Mouse (Mus musculus) midbrain, embryonic 11.5 days (tissue): Measurements from ENCODE around the gene Slain1. TPM values are rescaled to one million over a fixed set of nuclear protein-coding genes. Genes with fewer than 3 reads are reported as not detected.

ENCODE experiments used
- ATAC-seq: fragments of 200-750 bp; cut with Nextera tagmentation; 2 replicates; pipeline ENCODE4 v1.8.0; 2017; ENCODE audit warnings: moderate TSS enrichment, moderate library complexity; ENCODE audit not compliant: low FRiP score
- DNase-seq: peaks from one replicate; pipeline ENCODE4 v3.0.0; 2015; ENCODE audit warnings: low spot score; ENCODE audit errors: missing footprints
- H3K27ac ChIP-seq: fragments of 300-500 bp; sonication (generic); 2 replicates; pipeline ENCODE4 v1.5.1; 2014; ENCODE audit warnings: low read depth, low read length
- H3K27me3 ChIP-seq: fragments of 300-500 bp; sonication (generic); 2 replicates; pipeline ENCODE4 v1.6.1; 2014; ENCODE audit warnings: mild to moderate bottlenecking, low read length, moderate library complexity, mixed read lengths; ENCODE audit not compliant: control insufficient read depth, insufficient read depth
- H3K36me3 ChIP-seq: fragments of 300-500 bp; sonication (generic); 2 replicates; pipeline ENCODE4 v1.6.1; 2014; ENCODE audit warnings: mild to moderate bottlenecking, low read length, moderate library complexity, mixed read lengths; ENCODE audit not compliant: control insufficient read depth, insufficient read depth
- H3K4me1 ChIP-seq: fragments of 300-500 bp; sonication (generic); 2 replicates; pipeline ENCODE4 v1.6.1; 2014; ENCODE audit warnings: low read length; ENCODE audit not compliant: control insufficient read depth, insufficient read depth
- H3K4me2 ChIP-seq: fragments of 300-500 bp; sonication (generic); 2 replicates; pipeline ENCODE4 v1.6.1; 2014; ENCODE audit warnings: mild to moderate bottlenecking, moderate library complexity
- H3K4me3 ChIP-seq: fragments of 300-500 bp; sonication (generic); 2 replicates; pipeline ENCODE4 v1.5.1; 2014; ENCODE audit warnings: low read depth, low read length
- H3K9ac ChIP-seq: fragments of 300-500 bp; sonication (generic); 2 replicates; pipeline ENCODE4 v1.6.1; 2014; ENCODE audit warnings: low read length
- H3K9me3 ChIP-seq: fragments of 300-500 bp; sonication (generic); 2 replicates; pipeline ENCODE4 v1.6.1; 2016; ENCODE audit warnings: low read length; ENCODE audit not compliant: control insufficient read depth
- WGBS: fragments of 180-500 bp; shearing (Covaris S2); extraction: QIAGEN DNeasy Blood & Tissue Kit; methylation state at CpG from one replicate; pipeline ENCODE4 v1.1.7; 2014; 5-methylcytosine and 5-hydroxymethylcytosine counted together
- polyA plus RNA-seq: library from polyadenylated mRNA; unstranded; fragments of >200 nt; fragmentation: Nextera tagmentation; extraction: Ambion mirVana; gene quantifications from 2 replicates; pipeline ENCODE4 v1.2.1, GENCODE M21; 2014

The Slain1 gene
- 15.9 and 16.0 TPM in 2 replicates for polyA plus RNA-seq

GRCm38 (mm10) chr14:103649896-103650334 lies at the start of gene Slain1:
Slain1 (plus strand) TSS chr14:103650228.
- Histone ChIP-seq H3K4me3 (peak within 1 kb of the TSS; percentile 97), H3K36me3 (no peaks in the 10 kb centered on the region), H3K4me2 (peak within 1 kb of the TSS; percentile 47), H3K4me1 (peaks cover 25% of the 10 kb centered on the region), H3K9ac (peak within 1 kb of the TSS; percentile 98), H3K27ac (peak within 1 kb of the TSS; percentile 96), H3K27me3 (no peaks in the 10 kb centered on the region), H3K9me3 (no peaks in the 10 kb centered on the region)
- WGBS, result under 1% methylated on average over 32 of the region's 32 CpGs
- DNase-seq, result peak; percentile 99
- ATAC-seq, result peak; percentile 97

- WGBS, result 91% methylated on average over 8 of the region's 8 CpGs
These were observed 42.0 kb upstream of the Slain1 start for GRCm38 (mm10) chr14:103608063-103608462.

GRCm38 (mm10) chr14:103613573-103614271 lies 36.3 kb upstream of the Slain1 start:
- Histone ChIP-seq H3K36me3 (no peaks in the 10 kb centered on the region), H3K4me1 (no peaks in the 10 kb centered on the region), H3K9me3 (no peaks in the 10 kb centered on the region), H3K27ac (no peak overlapping the region), H3K27me3 (no peaks in the 10 kb centered on the region), H3K4me3 (no peak overlapping the region), H3K9ac (no peak overlapping the region), H3K4me2 (no peak overlapping the region)
- no peak for DNase-seq
- ATAC-seq, result no peak
- 88% methylated on average over 6 of the region's 6 CpGs for WGBS

More at GRCm38 (mm10) chr14:103608063-103608462, 42.0 kb upstream of the Slain1 start:
- Histone ChIP-seq H3K4me1 (no peaks in the 10 kb centered on the region), H3K4me2 (no peak overlapping the region), H3K27me3 (no peaks in the 10 kb centered on the region), H3K9me3 (no peaks in the 10 kb centered on the region), H3K36me3 (no peaks in the 10 kb centered on the region), H3K27ac (no peak overlapping the region), H3K4me3 (no peak overlapping the region), H3K9ac (no peak overlapping the region)
- ATAC-seq (no peak), DNase-seq (no peak)

GRCm38 (mm10) chr14:103614272-103614587 lies 35.8 kb upstream of the Slain1 start:
- H3K36me3 ChIP-seq, result no peaks in the 10 kb centered on the region
- no peak overlapping the region for H3K4me3 ChIP-seq
- H3K4me2 ChIP-seq, result no peak overlapping the region
- 90% methylated on average over 4 of the region's 4 CpGs for WGBS
- no peaks in the 10 kb centered on the region for H3K4me1 ChIP-seq
- ATAC-seq (no peak), DNase-seq (no peak)
- no peaks in the 10 kb centered on the region for H3K27me3 ChIP-seq
- H3K9me3 ChIP-seq, result no peaks in the 10 kb centered on the region
- no peak overlapping the region for H3K27ac ChIP-seq
- no peak overlapping the region for H3K9ac ChIP-seq

- H3K36me3 ChIP-seq, result no peaks in the 10 kb centered on the region
- no peak overlapping the region for H3K9ac ChIP-seq
- H3K9me3 ChIP-seq, result no peaks in the 10 kb centered on the region
- WGBS, result 89% methylated on average over 4 of the region's 4 CpGs
- DNase-seq (no peak), ATAC-seq (no peak)
- H3K27me3 ChIP-seq, result no peaks in the 10 kb centered on the region
- H3K27ac ChIP-seq, result no peak overlapping the region
- no peaks in the 10 kb centered on the region for H3K4me1 ChIP-seq
- no peak overlapping the region for H3K4me3 ChIP-seq
- H3K4me2 ChIP-seq, result no peak overlapping the region
These were observed 30.3 kb upstream of the Slain1 start for GRCm38 (mm10) chr14:103619756-103620155.

- H3K36me3 ChIP-seq, result no peaks in the 10 kb centered on the region
- ATAC-seq, result no peak
- H3K4me3 ChIP-seq, result no peak overlapping the region
- H3K27ac ChIP-seq, result no peak overlapping the region
- no peaks in the 10 kb centered on the region for H3K9me3 ChIP-seq
- no peak for DNase-seq
- no peak overlapping the region for H3K9ac ChIP-seq
- H3K4me1 ChIP-seq, result no peaks in the 10 kb centered on the region
- H3K4me2 ChIP-seq, result no peak overlapping the region
- H3K27me3 ChIP-seq, result no peaks in the 10 kb centered on the region
- 91% methylated on average over 2 of the region's 2 CpGs for WGBS
These were observed 28.8 kb upstream of the Slain1 start for GRCm38 (mm10) chr14:103621207-103621606.

- no peak overlapping the region for H3K4me2 ChIP-seq
- WGBS, result 90% methylated on average over 6 of the region's 6 CpGs
- DNase-seq (no peak), ATAC-seq (no peak)
- no peaks in the 10 kb centered on the region for H3K27me3 ChIP-seq
- no peak overlapping the region for H3K27ac ChIP-seq
- no peak overlapping the region for H3K9ac ChIP-seq
- no peaks in the 10 kb centered on the region for H3K36me3 ChIP-seq
- H3K4me1 ChIP-seq, result no peaks in the 10 kb centered on the region
- H3K4me3 ChIP-seq, result no peak overlapping the region
- no peaks in the 10 kb centered on the region for H3K9me3 ChIP-seq
These were observed 23.9 kb upstream of the Slain1 start for GRCm38 (mm10) chr14:103626100-103626499.

GRCm38 (mm10) chr14:103629639-103630364 lies 20.2 kb upstream of the Slain1 start:
- 86% methylated on average over 7 of the region's 7 CpGs for WGBS
- DNase-seq (no peak), ATAC-seq (no peak)
- no peak overlapping the region for H3K9ac ChIP-seq
- H3K4me2 ChIP-seq, result no peak overlapping the region
- no peaks in the 10 kb centered on the region for H3K4me1 ChIP-seq
- H3K27me3 ChIP-seq, result no peaks in the 10 kb centered on the region
- H3K27ac ChIP-seq, result no peak overlapping the region
- H3K36me3 ChIP-seq, result no peaks in the 10 kb centered on the region
- H3K4me3 ChIP-seq, result no peak overlapping the region
- no peaks in the 10 kb centered on the region for H3K9me3 ChIP-seq

- Histone ChIP-seq H3K27me3 (no peaks in the 10 kb centered on the region), H3K36me3 (no peaks in the 10 kb centered on the region), H3K9ac (no peak overlapping the region), H3K4me3 (no peak overlapping the region), H3K4me2 (no peak overlapping the region), H3K9me3 (no peaks in the 10 kb centered on the region), H3K4me1 (no peaks in the 10 kb centered on the region), H3K27ac (no peak overlapping the region)
- 85% methylated on average over 8 of the region's 8 CpGs for WGBS
- no peak for DNase-seq
- no peak for ATAC-seq
These were observed 19.5 kb upstream of the Slain1 start for GRCm38 (mm10) chr14:103630545-103630944.
